Mouse (Mus musculus) c-Kit-positive CD71-positive TER-119-positive erythroid progenitor cells, embryonic 14.5 days (primary cell): ENCODE results near the gene Gm20388.

Source experiments
- DNase-seq: peaks from one replicate; pipeline ENCODE4 v3.0.0-alpha.2; 2013; ENCODE audit warnings: low spot score

The Gm20388 gene

GRCm38 (mm10) chr8:122058951-122059350 is 2148.3 kb downstream of the Gm20388 start:
- no peak for DNase-seq

- DNase-seq: no peak
Observed at GRCm38 (mm10) chr8:122062508-122063223, 2152.0 kb downstream of the Gm20388 start.

- DNase-seq: no peak
Observed at GRCm38 (mm10) chr8:122064353-122064752, 2153.7 kb downstream of the Gm20388 start.

- DNase-seq: no peak
Observed at GRCm38 (mm10) chr8:122067783-122068505, 2157.3 kb downstream of the Gm20388 start.

GRCm38 (mm10) chr8:122068609-122069008 is 2158.0 kb downstream of the Gm20388 start:
- DNase-seq: no peak

- DNase-seq: no peak
Observed at GRCm38 (mm10) chr8:122069281-122069680, 2158.6 kb downstream of the Gm20388 start.

- no peak for DNase-seq
Observed at GRCm38 (mm10) chr8:122071193-122071592, 2160.6 kb downstream of the Gm20388 start.

- no peak for DNase-seq
Observed at GRCm38 (mm10) chr8:122073964-122074363, 2163.3 kb downstream of the Gm20388 start.

- DNase-seq: no peak
Observed at GRCm38 (mm10) chr8:122074442-122074841, 2163.8 kb downstream of the Gm20388 start.

GRCm38 (mm10) chr8:122074977-122075376 is 2164.3 kb downstream of the Gm20388 start:
- DNase-seq: no peak

GRCm38 (mm10) chr8:122076183-122076842 is 2165.7 kb downstream of the Gm20388 start:
- no peak for DNase-seq

GRCm38 (mm10) chr8:122078321-122078720 is 2167.7 kb downstream of the Gm20388 start:
- no peak for DNase-seq

- DNase-seq: no peak
Observed at GRCm38 (mm10) chr8:122079093-122079492, 2168.5 kb downstream of the Gm20388 start.

- no peak for DNase-seq
Observed at GRCm38 (mm10) chr8:122080347-122080746, 2169.7 kb downstream of the Gm20388 start.

GRCm38 (mm10) chr8:122083401-122083800 is 2172.8 kb downstream of the Gm20388 start:
- no peak for DNase-seq

- no peak for DNase-seq
Observed at GRCm38 (mm10) chr8:122084145-122084544, 2173.5 kb downstream of the Gm20388 start.

- no peak for DNase-seq
Observed at GRCm38 (mm10) chr8:122084726-122085410, 2174.2 kb downstream of the Gm20388 start.

- DNase-seq: no peak
Observed at GRCm38 (mm10) chr8:122086064-122086463, 2175.4 kb downstream of the Gm20388 start.

- no peak for DNase-seq
Observed at GRCm38 (mm10) chr8:122088631-122089030, 2178.0 kb downstream of the Gm20388 start.

- DNase-seq: no peak
Observed at GRCm38 (mm10) chr8:122089186-122089700, 2178.6 kb downstream of the Gm20388 start.

- no peak for DNase-seq
Observed at GRCm38 (mm10) chr8:122092476-122092875, 2181.8 kb downstream of the Gm20388 start.

- no peak for DNase-seq
Observed at GRCm38 (mm10) chr8:122098766-122099165, 2188.1 kb downstream of the Gm20388 start.
